Mouse (Mus musculus) T-helper 17 cell (primary cell): ENCODE results near the gene Oser1.

ENCODE experiments used
- in situ Hi-C, 2 experiments: fragments of 300-600 bp; cut with MboI, MseI; formaldehyde crosslinking; loops; 1 replicate in 1 of 2; 2 replicates in 1 of 2; pipeline ENCODE4 v1.15.1; 2025; ENCODE audit warnings: high pct_unique_total_duplicates in 2 of 2

Oser1 gene

GRCm38 (mm10) chr2:163360858-163361623, 63.5 kb downstream of the Oser1 start:
- in situ Hi-C loops: no loop called here

GRCm38 (mm10) chr2:163359253-163359652, 65.2 kb downstream of the Oser1 start:
- in situ Hi-C loops: no loop called here

GRCm38 (mm10) chr2:163358662-163359061, 65.8 kb downstream of the Oser1 start:
- in situ Hi-C loops: no loop called here

- in situ Hi-C loops: no loop called here
Observed at GRCm38 (mm10) chr2:163356113-163356840, 68.2 kb downstream of the Oser1 start.
